Mouse (Mus musculus) hindbrain, embryonic 11.5 days (tissue): ENCODE data around the gene Masp2. TPM values are rescaled to one million over a fixed set of nuclear protein-coding genes. Genes with fewer than 3 reads are reported as not detected.

Experiments
- ATAC-seq: fragments of 200-750 bp; cut with Nextera tagmentation; 2 replicates; pipeline ENCODE4 v1.8.0; 2017; ENCODE audit warnings: mild to moderate bottlenecking, moderate TSS enrichment, moderate library complexity; ENCODE audit not compliant: low FRiP score
- DNase-seq: peaks from one replicate; pipeline ENCODE4 v3.0.0-alpha.2; 2015; ENCODE audit warnings: low spot score
- H3K27ac ChIP-seq: fragments of 300-500 bp; sonication (generic); 2 replicates; pipeline ENCODE4 v1.5.1; 2014; ENCODE audit warnings: mild to moderate bottlenecking, low read depth, low read length
- H3K27me3 ChIP-seq: fragments of 300-500 bp; sonication (generic); 2 replicates; pipeline ENCODE4 v1.6.1; 2014; ENCODE audit warnings: mild to moderate bottlenecking, low read length, moderate library complexity, mixed read lengths; ENCODE audit not compliant: control insufficient read depth, insufficient read depth
- H3K36me3 ChIP-seq: fragments of 300-500 bp; sonication (generic); 2 replicates; pipeline ENCODE4 v1.6.1; 2014; ENCODE audit warnings: mild to moderate bottlenecking, low read length, moderate library complexity, mixed read lengths; ENCODE audit not compliant: control insufficient read depth, insufficient read depth
- H3K4me1 ChIP-seq: fragments of 300-500 bp; sonication (generic); replicated peaks from 2 replicates; pipeline ENCODE4 v1.6.1; 2014; ENCODE audit warnings: low read length, mixed read lengths; ENCODE audit not compliant: control insufficient read depth, insufficient read depth
- H3K4me2 ChIP-seq: fragments of 300-500 bp; sonication (generic); replicated peaks from 2 replicates; pipeline ENCODE4 v1.6.1; 2014; ENCODE audit warnings: mild to moderate bottlenecking, low read depth, low read length
- H3K4me3 ChIP-seq: fragments of 300-500 bp; sonication (generic); 2 replicates; pipeline ENCODE4 v1.5.1; 2014; ENCODE audit warnings: low read depth, low read length
- H3K9ac ChIP-seq: fragments of 300-500 bp; sonication (generic); 2 replicates; pipeline ENCODE4 v1.6.1; 2014; ENCODE audit warnings: low read depth, low read length
- H3K9me3 ChIP-seq: fragments of 300-500 bp; sonication (generic); 2 replicates; pipeline ENCODE4 v1.6.1; 2016; ENCODE audit warnings: low read length; ENCODE audit not compliant: control insufficient read depth
- WGBS: fragments of 180-500 bp; shearing (Covaris S2); extraction: QIAGEN DNeasy Blood & Tissue Kit; methylation state at CpG from one replicate; pipeline ENCODE4 v1.1.7; 2014; 5-methylcytosine and 5-hydroxymethylcytosine counted together
- polyA plus RNA-seq: library from polyadenylated mRNA; unstranded; fragments of >200 nt; fragmentation: Nextera tagmentation; extraction: Ambion mirVana; gene quantifications from 2 replicates; pipeline ENCODE4 v1.2.1, GENCODE M21; 2014

Masp2 gene
- polyA plus RNA-seq, 1 experiment from 2014 or later: 0.25 TPM

GRCm38 (mm10) chr4:148580765-148581164 is 21.6 kb upstream of the Masp2 start:
- WGBS: 94% methylated on average over 9 of the region's 9 CpGs
- DNase-seq (no peak), ATAC-seq (no peak)
- no peak overlapping the region for H3K27ac ChIP-seq
- no peaks in the 10 kb centered on the region for H3K4me1 ChIP-seq
- no peaks in the 10 kb centered on the region for H3K9me3 ChIP-seq
- no peaks in the 10 kb centered on the region for H3K27me3 ChIP-seq
- H3K4me2 ChIP-seq: no peak overlapping the region
- no peak overlapping the region for H3K4me3 ChIP-seq
- H3K36me3 ChIP-seq: peaks cover 16% of the 10 kb centered on the region; the same call in 1 of the 2 replicates
- no peak overlapping the region for H3K9ac ChIP-seq

- H3K4me3 ChIP-seq: no peak overlapping the region
- ATAC-seq (no peak), DNase-seq (no peak)
- H3K36me3 ChIP-seq: peaks cover 13% of the 10 kb centered on the region; the same call in 1 of the 2 replicates
- WGBS: 94% methylated on average over 5 of the region's 5 CpGs
- no peak overlapping the region for H3K4me2 ChIP-seq
- H3K9me3 ChIP-seq: no peaks in the 10 kb centered on the region
- H3K4me1 ChIP-seq: no peaks in the 10 kb centered on the region
- no peaks in the 10 kb centered on the region for H3K27me3 ChIP-seq
- no peak overlapping the region for H3K27ac ChIP-seq
- no peak overlapping the region for H3K9ac ChIP-seq
These were observed 20.9 kb upstream of the Masp2 start for GRCm38 (mm10) chr4:148581422-148581821.

DNA sequence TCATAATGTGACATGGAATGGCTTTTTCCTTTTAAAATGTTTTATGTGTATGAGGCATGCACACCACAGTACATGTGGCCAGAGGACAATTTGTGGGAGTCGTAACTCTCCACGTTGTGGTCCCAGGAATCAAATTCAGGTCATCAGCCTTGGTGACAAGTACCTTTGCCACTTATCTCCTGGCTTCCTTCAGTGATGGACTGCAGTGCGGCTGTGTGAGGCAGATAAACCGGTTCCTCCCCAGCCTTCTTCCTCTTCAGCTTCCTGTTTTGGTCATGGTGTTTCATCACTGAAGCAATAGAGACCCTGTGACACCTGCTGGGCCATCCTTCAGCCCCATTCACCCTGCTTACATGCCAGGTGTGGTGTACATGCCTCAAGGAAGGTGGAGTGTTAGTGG is 19.1 kb upstream of the Masp2 start:
- 86% methylated on average over 4 of the region's 4 CpGs for WGBS
- no peak overlapping the region for H3K27ac ChIP-seq

GRCm38 (mm10) chr4:148586648-148587047 is 15.7 kb upstream of the Masp2 start:
- H3K27ac ChIP-seq: no peak overlapping the region
- peaks cover 3% of the 10 kb centered on the region; the same call in 1 of the 2 replicates for H3K36me3 ChIP-seq
- no peaks in the 10 kb centered on the region for H3K9me3 ChIP-seq
- H3K27me3 ChIP-seq: no peaks in the 10 kb centered on the region
- no peak overlapping the region for H3K9ac ChIP-seq
- no peak overlapping the region for H3K4me2 ChIP-seq
- WGBS: 86% methylated on average over 9 of the region's 9 CpGs
- H3K4me3 ChIP-seq: no peak overlapping the region
- DNase-seq: no peak
- H3K4me1 ChIP-seq: no peaks in the 10 kb centered on the region
- ATAC-seq: no peak

More for the DNA sequence above, 19.1 kb upstream of the Masp2 start:
- H3K36me3 ChIP-seq: peaks cover 13% of the 10 kb centered on the region; the same call in 1 of the 2 replicates
- H3K9ac ChIP-seq: no peak overlapping the region
- DNase-seq: no peak
- H3K27me3 ChIP-seq: no peaks in the 10 kb centered on the region
- ATAC-seq: no peak
- H3K4me1 ChIP-seq: no peaks in the 10 kb centered on the region
- no peak overlapping the region for H3K4me2 ChIP-seq
- H3K4me3 ChIP-seq: no peak overlapping the region
- no peaks in the 10 kb centered on the region for H3K9me3 ChIP-seq

GRCm38 (mm10) chr4:148588793-148589192 is 13.6 kb upstream of the Masp2 start:
- ATAC-seq (no peak), DNase-seq (no peak)
- Histone ChIP-seq H3K9me3 (no peaks in the 10 kb centered on the region), H3K27me3 (no peaks in the 10 kb centered on the region), H3K27ac (no peak overlapping the region), H3K4me1 (peaks cover 4% of the 10 kb centered on the region; the same call in 1 of the 2 replicates), H3K36me3 (no peaks in the 10 kb centered on the region), H3K4me2 (no peak overlapping the region), H3K9ac (no peak overlapping the region), H3K4me3 (no peak overlapping the region)
- WGBS: 85% methylated on average over 9 of the region's 9 CpGs

DNA sequence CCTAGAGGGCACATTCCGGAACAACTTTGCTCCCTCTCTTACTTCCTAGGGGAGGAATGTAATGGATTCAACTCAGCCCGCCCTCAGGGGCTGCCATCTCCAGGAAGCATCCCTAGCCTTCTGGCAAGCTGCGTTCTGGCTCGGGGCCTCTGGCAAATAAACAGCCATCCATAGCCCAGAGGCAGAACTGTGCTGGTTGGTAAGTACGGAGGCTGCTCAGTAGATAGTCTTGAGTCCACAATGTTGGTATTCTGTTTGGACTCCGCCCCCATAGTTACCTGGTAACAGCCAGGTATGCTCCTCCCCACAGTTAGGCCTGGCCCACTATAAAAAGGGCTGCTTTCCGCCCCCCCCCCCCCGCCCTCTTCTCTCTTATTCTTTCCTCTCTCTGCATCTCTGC is 12.8 kb upstream of the Masp2 start:
- Histone ChIP-seq H3K4me3 (no peak overlapping the region), H3K36me3 (peaks cover 7% of the 10 kb centered on the region), H3K9ac (no peak overlapping the region), H3K4me1 (peaks cover 4% of the 10 kb centered on the region; the same call in 1 of the 2 replicates), H3K9me3 (no peaks in the 10 kb centered on the region), H3K27me3 (no peaks in the 10 kb centered on the region), H3K4me2 (no peak overlapping the region), H3K27ac (no peak overlapping the region)
- DNase-seq (no peak), ATAC-seq (no peak)
- 59% methylated on average over 8 of the region's 8 CpGs for WGBS

DNA sequence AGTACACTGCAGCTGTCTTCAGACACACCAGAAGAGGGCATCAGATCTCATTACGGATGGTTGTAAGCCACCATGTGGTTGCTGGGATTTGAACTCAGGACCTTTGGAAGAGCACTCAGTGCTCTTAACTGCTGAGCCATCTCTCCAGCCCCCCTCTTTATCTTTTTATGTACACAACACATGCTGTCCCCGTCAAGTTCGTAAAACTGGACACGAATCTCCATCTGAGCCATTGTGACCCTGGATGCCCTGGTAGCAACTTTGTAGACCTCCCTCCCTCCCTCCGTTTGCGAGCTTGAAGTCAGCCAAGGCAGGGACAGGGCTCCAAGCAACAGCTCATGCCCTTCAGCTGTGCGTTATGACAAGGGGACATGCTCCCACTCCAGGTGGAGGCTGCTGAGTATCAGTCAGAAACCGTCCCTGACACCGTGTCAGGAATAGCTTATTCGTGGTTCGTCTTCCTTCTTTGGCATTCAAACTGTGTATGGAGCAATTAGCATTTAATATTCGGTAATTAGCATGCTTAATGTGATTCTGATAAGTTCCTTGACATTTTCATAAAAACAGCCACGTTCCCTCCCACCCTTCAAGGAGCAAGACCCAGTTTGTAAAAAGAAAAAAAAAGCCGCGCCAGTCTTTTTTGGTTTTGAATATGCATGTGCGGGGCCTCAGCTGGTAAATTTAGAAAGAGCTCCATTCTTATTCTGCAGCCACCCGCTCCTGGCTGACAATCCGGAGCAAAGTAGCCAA is 11.8 kb upstream of the Masp2 start:
- peak overlapping the region; percentile 96 for H3K4me3 ChIP-seq
- peaks cover 12% of the 10 kb centered on the region for H3K36me3 ChIP-seq
- 9% methylated on average over 18 of the region's 18 CpGs for WGBS
- no peaks in the 10 kb centered on the region for H3K9me3 ChIP-seq
- peaks cover 4% of the 10 kb centered on the region; the same call in 1 of the 2 replicates for H3K4me1 ChIP-seq
- DNase-seq: peak; percentile 56
- H3K27me3 ChIP-seq: no peaks in the 10 kb centered on the region
- peak overlapping the region; percentile 34 for H3K9ac ChIP-seq
- ATAC-seq: peak; percentile 20; the same call in 1 of the 2 replicates
- peak overlapping the region; percentile 92 for H3K4me2 ChIP-seq
- H3K27ac ChIP-seq: peak overlapping the region; percentile 74

DNA sequence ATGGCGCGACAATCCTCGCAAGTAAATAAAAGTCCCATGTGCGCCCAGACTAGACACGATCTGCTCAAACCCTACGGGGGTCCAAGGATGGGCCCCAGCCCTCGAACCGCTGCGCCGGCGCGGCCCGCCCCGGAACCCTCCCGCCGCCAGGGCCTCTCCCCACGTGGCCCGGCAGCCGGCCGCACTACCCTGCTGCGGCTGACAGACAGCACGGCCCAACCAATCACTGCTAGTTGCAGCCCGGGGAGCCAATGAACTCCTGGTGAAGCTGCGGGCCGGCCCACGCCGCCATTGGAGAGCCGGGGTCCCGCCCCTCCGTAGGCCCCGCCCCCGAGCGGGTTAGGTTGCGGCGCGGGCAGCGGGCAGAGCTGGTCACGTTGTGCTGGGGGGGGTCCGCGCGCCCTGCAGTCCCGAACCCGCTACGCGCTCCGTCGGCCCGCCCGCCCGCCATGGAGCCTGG is 11.2 kb upstream of the Masp2 start, which contains the start of gene Srm:
Gene Srm, plus strand, starts transcription at position 333 of the 460 bp plus-strand sequence.
- peak within 1 kb of the TSS; percentile 96 for H3K4me3 ChIP-seq
- ATAC-seq (peak; percentile 99), DNase-seq (peak; percentile 96)
- H3K9ac ChIP-seq: peak within 1 kb of the TSS; percentile 76
- H3K4me1 ChIP-seq: peaks cover 4% of the 10 kb centered on the region; the same call in 1 of the 2 replicates
- no peaks in the 10 kb centered on the region for H3K27me3 ChIP-seq
- H3K36me3 ChIP-seq: peaks cover 12% of the 10 kb centered on the region
- H3K4me2 ChIP-seq: peak within 1 kb of the TSS; percentile 92
- under 1% methylated on average over 45 of the region's 50 CpGs for WGBS
- peak within 1 kb of the TSS; percentile 74 for H3K27ac ChIP-seq
- H3K9me3 ChIP-seq: no peaks in the 10 kb centered on the region
